Mouse (Mus musculus) embryo, embryonic 11.5 days (tissue): ENCODE measurements around the gene Cyren.
A peak's percentile ranks its signal among the peaks of the same experiment; 100 is the strongest.

Source experiments
- DNase-seq: peaks from one replicate; pipeline ENCODE4 v3.0.0-alpha.2; 2012; ENCODE audit warnings: low read depth, low spot score

Cyren gene

DNA sequence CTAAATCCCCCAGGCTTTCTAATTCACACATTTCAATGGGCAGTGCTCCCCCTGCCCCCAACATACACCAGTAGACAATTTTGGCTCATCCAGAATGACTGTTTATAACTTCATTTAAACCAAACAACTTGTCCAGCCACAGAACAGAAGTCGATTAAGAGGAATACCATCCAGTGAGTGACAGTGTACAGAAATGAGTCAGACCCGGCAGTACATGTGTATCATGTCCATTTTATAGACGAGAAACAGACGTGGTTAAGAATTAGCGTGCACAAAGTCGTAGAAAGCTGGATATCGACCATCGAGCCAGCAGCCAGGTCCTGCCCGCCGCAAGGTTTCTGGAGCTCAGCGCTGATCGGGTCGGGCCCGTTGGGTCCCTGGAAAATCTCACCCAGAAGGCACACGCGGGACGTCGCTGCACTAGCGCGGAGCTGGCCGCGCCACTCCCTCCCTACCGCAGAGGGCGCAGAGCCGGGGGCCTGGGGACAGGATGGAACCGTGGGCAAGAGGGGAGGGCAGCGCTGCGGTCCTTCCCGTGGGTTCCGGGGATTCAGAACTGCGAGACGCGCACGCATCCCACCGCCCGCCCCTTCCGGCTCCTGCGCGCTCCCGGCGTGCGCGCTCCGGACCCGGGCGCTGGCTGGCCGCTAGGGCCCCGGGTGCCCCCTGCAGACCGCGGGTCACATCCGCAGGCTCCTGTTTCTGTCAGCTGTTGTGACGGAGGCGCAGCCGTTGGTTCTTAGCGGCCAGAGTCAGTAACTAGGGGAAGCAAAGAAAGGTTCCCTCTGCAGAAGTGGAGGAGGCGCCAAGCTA is at the start of gene Cyren:
TSS of gene Cyren (minus strand) at position 552 of the 813 bp plus-strand sequence.
- DNase-seq, result peak; percentile 89

DNA sequence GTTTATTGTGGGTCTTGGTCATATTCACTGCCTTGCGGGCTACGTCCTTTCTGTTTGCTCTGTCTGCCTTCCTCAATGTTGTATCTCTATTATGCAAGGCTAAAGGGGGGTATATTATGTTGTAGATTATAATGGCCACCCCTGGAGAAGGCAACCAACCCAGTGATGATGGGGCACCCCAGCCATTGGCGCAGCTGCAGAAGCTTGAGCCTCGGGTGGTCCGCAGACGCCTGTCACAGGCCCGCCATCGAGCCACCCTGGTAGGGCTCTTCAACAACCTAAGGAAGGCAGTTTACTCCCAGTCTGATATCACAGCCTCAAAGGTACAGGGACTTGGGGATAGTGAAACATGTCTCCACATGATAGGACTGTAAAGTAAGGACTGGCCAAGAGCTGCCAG is 49.7 kb upstream of the Cyren start:
- DNase-seq, result no peak

DNA sequence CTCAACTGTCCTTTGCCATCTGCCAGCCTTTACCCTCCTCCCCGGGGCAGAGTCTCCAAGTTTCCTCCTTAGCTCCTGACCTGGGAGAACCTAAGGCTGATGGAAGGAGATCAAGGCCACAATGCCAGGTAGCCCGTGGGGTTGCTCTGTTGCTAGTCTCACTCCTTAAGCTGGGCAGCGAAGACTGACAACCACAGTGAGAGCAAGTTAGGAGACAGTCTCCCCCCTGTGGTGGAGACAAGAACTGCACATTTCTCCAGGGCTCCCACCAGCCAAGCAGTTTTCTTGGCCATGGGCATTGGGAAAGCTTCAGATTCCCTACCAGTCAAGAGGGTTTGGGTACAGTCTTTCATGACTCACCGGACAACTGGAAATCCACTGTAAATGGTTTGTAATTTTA is 49.3 kb upstream of the Cyren start:
- DNase-seq, result peak; percentile 49

DNA sequence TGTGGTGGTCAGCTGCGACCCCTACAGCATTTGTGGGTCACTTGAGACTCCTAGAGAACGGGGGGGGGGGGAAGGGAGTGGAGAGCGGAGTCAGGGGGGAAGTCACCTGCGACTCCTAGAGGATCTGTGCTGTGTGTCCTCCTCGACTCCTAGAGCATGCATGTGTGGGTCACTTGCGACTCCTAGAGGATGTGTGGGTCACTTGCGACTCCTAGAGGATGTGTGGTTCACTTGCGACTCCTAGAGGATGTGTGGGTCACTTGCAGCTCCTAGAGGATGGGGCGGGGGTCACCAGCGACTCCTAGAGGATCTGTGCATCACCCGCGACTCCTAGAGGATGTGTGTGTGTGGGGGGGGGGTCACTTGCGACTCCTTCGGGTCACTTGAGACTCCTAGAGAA is 44.1 kb upstream of the Cyren start:
- peak; percentile 20 for DNase-seq

DNA sequence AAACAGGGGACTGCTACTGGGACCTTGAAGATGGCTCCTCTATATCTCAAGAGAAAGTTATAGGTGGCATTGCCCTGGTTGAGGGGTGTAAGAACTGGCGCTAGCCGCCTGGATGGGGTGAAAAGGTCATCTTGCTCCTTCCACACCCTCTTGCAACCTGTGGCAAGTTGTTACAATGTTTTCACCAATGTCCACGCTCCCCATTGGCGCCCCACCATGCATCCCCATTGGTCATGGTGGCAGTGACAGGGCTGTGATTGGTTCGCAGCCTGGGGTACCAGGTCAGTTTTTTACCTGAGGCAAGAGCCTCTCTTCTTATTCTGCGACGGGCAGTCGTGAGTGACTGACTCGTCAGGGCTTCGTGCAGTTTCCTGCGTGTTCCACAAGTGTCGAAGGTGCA is 42.8 kb upstream of the Cyren start:
- DNase-seq, result no peak

DNA sequence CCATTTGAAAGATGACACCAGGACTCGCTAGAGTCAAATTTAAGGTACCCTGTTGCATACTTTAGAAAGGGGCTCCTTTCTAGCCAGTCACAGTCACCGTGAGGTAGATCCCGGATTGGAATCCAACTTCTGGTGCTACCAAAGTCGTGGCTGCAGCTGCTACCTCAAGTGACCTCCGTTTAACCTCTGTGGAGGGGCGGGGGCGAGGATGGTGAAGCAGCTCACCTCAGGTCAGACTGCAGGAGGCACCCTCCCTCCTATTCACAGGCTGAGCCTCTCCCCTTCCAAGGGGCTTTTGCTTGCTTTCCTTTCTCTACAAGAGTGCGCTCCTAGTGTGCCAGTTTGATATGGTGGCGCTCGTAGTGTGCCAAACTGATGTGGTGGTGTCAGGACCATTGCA is 42.1 kb upstream of the Cyren start, which contains the start of gene Stra8:
TSS of gene Stra8 (plus strand) at position 208 of the 400 bp plus-strand sequence.
- DNase-seq, result no peak

DNA sequence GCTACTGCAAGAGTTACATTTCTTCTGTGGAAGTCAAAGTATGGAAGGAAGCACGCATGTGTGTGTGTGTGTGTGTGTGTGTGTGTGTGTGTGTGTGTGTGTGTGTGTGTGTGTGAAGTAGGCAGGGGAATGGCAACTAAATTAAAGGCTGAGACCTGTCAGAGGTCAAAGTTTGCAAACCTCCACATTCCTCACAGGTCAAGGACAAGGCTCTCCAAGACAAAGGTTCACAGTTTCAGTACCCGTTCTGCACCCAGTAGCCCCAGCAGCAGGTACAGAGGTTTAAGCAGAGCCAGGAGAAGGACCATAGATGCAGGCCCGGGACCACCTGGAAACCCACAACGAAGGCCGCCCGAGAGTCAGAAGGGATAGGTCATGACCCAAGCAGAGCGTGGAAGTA is 41.3 kb upstream of the Cyren start:
- DNase-seq, result no peak

DNA sequence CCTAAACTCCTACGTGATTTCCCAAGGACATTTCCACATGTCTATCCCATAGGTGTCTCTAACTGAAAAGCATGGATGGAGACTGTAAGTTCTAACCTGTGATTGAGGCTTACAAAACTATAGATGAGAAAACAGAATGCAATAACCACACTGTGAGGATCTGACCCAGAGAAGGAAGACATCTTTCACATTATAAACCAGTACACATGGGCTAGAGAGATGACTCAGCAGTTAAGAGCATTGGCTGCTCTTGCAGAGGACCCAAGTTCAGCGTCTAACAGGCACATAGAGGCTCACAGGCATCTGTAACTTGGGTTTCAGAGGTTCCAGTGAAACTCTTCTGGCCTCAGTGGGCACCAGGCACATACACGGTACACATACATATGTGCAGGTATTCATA is 36.6 kb upstream of the Cyren start:
- no peak for DNase-seq

DNA sequence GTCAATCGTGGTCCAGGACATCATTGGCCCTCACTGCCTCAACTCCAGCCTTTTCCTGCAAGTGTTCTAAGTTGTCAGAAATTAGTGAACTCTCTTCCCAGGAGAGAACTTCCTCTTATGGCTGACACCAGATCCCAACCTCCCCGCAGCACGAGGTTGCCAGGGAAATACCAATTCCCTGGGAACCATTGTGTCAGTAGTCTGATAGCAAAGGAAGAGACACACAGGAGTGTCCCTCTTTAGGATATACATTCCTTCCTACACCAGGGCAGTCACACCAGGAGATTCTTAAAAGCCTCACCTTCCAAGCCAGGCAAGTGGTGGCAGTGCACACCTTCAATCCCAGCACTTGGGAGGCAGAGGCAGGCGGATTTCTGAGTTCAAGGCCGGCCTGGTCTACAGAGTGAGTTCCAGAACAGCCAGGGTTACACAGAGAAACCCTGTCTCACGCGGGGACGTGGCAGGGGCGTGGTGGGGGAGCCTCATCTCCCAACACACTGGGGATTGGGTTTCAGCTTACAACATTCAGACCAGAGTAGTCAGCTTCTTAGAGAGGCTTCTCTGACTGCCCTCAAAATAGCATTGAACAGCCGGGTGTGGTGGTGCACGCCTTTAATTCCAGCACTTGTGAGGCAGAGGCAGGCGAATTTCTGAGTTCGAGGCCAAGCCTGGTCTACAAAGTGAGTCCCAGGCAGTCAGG is 35.6 kb upstream of the Cyren start:
- no peak for DNase-seq

DNA sequence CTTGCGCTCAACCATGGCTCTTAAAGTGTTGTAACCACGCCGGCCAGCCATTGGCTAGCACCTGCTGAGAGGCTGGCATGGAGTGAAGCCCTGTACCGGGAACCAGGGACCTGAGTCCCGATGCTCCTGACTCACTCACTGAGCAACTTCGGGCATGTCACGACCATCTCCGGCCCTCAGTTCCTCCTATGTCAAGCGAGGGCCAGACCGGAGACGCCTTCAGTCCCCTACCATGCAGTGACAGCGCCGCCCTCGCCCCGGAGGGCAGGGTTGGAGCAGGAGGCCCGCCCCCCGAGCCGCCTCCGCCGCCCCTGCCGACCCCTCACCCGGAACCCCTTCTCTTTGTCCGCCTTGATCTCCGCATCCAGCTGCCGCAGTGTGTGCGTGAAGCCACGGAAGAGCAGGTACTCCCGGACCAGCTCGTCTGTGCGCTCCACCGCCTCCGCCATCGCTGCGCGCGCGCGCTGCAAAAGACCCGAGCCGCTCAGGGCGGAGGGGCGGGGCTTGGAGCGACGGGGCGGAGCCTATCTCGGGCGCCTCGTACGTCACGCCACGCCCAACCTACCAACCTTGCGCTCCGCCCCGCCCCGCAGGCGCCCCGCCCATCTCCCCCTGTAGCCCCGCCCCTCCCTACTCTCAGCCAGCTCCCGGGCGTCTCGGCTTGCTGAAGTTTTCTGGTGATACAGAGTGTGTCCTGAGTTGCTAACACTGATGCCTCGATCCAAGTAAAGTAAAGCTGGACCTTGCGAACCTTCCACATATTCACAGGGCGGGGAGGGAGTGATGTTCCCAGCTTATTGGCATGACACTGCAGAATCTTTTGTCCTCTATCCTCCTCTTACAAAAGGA is 32.7 kb upstream of the Cyren start, which contains the start of gene Wdr91:
TSS of gene Wdr91 (minus strand) at position 506 of the 849 bp plus-strand sequence.
- peak; percentile 90 for DNase-seq

DNA sequence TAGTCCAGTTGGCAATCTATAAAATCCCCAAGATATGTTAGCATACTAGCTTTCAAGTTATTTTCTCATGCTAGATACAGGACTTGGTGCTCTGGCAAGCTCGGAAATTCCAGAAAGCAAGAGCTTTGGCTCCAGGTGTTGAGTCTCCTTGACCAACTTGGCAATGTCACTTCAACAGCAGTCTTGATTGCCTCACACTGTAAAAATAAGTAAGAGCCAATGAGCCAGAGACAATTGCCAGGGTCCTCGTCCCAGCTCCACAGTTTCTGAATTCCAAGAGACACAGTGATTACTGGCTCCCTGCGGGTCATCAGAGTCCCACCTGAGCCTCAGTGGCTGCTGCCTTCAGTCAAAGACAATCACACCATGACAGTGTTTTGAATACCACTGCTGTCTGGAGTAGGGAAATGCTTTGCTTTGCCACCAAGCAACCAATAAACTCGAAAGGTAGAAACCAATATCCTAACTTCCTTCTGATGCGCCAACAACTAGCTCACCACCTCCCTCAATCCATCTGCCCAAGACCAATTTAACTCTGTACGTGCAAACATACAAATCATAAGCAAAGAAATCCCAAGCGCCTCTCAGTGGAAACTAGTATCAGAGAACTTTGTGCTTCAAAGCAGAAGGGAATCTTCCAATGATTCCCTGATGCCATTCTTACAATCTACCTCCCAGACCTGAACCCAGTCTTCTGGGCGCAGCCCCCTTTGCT is 31.9 kb upstream of the Cyren start:
- no peak for DNase-seq

DNA sequence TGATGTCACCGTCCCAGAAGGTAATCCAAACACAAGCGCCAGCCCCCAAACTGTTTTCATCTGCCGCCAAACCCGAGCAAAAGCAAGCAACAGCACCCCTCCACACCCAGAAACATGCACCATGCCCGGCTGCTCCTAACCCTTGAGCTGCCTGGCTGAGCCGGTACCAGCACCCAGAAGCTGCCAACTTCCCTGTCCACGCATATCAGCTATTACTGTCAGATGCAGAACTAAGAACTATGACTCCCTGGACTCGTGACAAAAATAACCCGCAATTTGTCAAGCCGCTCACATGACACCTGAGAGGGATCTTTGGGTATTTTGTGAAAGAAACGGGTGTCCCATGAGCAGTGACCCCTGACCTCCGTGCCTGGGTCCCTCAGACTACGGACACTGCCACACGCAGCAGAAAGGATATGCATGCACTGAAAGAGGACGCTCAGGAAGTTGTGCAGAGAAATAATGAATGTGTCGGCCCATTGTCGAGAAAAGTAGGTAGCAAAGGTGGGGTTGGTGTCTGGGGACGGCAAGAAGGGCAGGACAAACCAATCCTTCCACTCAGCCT is 29.9 kb upstream of the Cyren start:
- DNase-seq, result no peak

DNA sequence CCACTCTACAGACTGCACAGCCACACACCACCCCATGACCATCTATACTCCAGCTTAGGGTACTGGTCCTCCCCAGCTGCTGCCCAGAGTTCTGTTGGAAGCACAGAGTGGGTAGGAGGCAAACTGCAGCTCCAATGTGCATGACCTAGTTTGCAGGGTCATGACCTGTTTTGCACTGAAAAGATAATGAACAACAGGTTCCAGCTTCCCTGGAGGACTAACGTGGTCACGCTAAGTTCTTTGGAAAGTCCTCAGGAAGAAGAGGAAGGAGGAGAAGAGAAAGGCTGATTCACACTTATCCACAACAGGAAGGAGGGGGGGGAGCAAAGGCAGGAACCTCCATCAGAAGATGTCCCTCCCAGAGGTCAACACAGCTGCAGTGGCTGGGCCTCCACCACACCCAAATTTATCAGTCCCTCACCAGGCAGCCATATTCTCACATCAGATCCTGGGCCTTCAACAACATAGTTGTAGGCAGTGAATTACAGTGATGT is 29.3 kb upstream of the Cyren start:
- no peak for DNase-seq

DNA sequence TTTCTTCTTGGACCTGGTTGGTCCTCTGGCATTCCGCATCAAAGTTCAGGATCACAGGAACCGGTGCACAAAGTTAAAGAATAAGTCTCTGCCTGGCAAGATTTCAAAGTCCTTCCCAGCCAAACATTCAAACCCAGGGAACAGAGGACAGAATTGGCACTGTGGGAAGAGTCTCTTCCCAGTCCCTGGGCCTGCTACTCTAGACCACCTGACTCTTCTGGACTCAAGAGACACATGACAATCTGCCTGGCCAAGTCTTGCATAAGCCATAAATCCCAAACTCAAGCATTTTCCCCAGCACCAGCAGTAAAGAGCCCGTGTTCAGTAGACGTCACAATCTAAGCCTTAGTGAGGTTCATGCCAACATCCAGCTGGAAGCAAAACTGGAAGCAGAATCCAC is 28.8 kb upstream of the Cyren start:
- no peak for DNase-seq

DNA sequence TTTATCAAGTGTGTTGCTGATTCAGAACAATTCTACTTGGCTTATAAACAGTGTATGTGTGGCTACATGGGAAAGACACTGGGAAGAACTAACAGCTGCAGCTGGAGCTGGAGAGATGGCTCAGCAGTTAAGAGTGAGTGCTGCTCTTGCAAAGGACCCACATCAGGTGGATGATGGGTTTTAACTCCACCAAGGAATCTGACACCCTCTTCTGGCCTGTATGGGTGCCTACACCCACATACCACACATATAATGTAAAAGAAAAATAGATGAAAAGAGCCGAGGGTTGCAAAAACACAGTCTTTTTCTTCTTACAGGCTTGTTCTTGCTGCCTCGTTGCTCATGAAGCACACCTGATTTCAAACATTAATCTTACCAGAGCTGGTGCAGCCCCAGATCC is 28.3 kb upstream of the Cyren start:
- no peak for DNase-seq

DNA sequence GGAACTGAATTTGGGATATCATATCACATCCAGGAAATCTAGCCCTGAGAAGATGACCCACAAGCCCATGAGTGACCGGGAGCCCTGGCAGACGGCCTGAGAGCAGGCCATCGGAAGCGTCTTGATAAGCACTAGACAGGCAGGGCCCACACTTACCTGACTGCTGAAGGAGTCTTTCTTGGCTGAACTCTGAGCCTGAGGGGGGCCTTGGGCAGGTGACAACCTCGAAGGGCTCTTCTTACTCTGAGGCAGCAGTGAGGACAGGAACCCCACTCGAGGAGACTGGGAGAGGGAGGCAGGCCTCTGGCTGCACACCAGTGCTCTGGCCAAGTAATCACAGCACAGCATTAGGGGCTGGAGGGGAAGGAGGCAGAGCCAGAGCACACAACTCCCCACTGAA is 26.5 kb upstream of the Cyren start:
- no peak for DNase-seq

DNA sequence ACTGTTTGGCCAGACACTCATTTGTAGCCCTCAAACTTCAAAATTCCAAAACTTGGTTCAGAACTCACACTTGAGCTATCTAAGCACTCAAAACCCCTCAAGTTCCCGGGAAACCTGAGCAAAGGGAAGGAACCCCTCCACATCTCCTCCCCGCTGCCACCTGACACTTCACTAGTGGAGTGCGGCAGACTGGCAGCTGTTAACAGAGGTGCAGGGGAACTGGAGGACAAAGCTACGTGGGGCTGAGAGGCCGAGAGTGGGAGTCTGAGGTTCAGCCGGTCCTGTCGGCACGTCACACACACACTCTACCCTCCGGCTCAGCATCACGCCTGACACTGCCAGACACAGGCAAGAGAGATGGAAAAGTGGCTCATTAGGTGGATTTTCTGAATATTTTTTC is 26.0 kb upstream of the Cyren start:
- DNase-seq, result no peak

DNA sequence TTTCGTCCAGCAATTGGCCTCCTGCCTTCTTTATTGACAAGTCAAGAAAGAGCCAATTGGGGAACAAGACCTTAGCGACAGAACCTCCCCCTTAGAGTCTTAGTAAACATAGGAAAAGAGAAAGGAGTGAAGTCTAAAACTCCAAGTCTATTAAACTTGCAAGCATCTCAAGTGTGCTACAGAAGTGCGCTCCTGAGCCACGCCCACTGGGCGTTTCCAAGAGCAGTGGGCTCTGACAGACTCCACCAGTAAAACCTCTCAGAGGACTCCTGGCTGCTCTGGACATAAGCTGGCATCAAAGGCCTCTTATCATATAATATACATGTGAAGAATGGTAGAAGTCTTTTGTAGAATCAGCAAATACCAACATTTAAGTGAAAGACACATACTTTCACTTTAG is 25.6 kb upstream of the Cyren start:
- DNase-seq, result no peak

DNA sequence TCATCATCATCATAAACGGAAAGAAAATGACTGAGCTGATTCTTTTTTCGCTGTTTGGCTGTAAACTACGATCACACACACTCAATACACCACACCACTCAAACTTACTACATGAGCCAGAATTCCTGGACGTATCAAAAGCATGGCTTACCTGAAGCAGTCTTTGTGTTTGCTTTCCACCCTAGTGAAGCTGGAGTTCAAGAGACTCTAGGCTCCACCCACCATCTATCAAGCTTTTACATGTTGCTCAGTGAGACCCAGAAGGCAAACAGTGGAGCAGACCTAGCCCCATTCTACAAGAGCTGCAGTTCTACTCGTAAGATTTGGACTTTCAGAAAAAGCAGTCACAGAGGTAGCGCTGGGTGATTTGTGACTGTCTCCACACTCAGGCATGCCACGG is 24.7 kb upstream of the Cyren start:
- no peak for DNase-seq

DNA sequence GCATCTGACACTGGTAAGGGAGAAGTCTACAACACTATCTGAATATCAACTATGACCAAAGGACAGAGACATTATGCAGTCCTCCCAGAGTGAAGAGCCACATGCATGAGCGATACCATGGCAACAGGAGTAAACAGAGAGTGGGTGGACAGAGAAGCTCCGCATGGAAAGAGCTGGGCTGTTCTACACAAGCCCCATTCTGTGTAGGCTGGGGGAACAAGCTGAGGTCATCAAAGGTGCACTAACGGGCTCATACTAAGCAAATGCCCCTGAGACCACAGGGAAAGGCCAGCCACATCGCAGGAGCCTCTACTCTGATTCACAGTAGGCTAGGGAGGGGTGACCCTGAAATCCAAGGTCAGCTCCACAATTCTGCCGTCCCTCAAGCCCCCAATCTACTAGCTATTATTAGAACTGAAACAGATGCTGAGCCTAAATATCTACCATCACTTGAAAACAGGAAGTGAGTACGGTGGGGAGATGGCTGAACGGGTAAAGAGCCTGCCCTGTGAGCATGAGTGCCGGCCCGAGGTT is 24.1 kb upstream of the Cyren start:
- no peak for DNase-seq

DNA sequence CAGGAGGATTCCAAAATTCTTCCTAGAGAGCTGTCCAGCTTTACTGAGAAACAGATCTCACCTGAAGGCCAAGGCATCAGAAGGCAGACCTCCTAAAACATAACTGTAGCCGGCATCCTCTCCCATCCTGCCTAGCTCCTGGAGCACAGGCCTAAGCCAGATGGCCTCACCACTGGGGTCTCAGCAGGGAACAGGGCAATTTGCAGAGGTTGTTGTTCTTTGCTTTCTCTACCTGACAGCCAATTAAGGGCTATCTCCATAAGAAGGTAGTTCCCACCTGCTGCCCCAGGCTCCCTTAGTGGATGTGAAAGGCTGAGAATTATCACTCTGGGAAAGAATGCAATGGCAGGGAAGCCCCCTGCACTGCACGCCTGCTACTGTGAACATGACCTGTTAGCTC is 23.1 kb upstream of the Cyren start:
- no peak for DNase-seq
